Mouse (Mus musculus) olfactory bulb, adult 2 months (tissue): ENCODE measurements around the gene Hoxb6.

ENCODE experiments used
- CTCF ChIP-seq: fragments of 200-500 bp; IDR thresholded peaks from 2 replicates; pipeline ENCODE4 v1.5.1; 2012; ENCODE audit warnings: low read depth, mild to moderate bottlenecking, low read length, moderate library complexity; ENCODE audit not compliant: insufficient read depth
- POLR2A ChIP-seq: fragments of 200-500 bp; IDR thresholded peaks from 2 replicates; pipeline ENCODE4 v1.6.1; 2012; ENCODE audit warnings: mild to moderate bottlenecking, low read depth, low read length, moderate library complexity; ENCODE audit not compliant: insufficient read depth

DNA sequence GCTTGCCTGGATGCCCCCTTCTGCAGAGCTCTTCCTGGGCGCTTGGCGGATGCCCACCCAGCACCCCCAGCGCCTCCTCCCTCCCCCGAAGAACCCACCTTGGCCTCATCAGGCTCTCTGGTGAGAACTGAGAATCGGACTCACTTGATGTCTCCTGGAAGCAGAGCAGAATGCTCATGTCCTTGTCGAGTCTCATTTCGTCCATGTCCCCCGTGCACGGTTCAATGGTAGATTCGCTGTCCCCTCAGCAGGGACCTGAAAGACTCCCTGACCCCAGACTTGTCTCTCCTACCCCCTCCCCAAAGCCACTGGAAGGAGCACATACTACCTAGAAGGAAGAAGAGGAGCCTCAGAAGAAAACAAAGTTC, 8.8 kb downstream of the Hoxb6 start:
- TF ChIP-seq CTCF (no peak), POLR2A (no peak)
